Mouse (Mus musculus) hindbrain, embryonic 10.5 days (tissue): ENCODE measurements around the gene Sp140. TPM values are rescaled to one million over a fixed set of nuclear protein-coding genes. Genes with fewer than 3 reads are reported as not detected.
"Not testable (repeated sequence)": the region's sequence is repeated elsewhere in the genome, so short reads cannot be mapped to it uniquely, and the experiment has no call there.

ENCODE experiments used
- DNase-seq: peaks from one replicate; pipeline ENCODE4 v3.0.0-alpha.2; 2017; ENCODE audit warnings: low spot score
- H3K27ac ChIP-seq: fragments of 300-500 bp; sonication (generic); 2 replicates; pipeline ENCODE4 v1.5.1; 2016; ENCODE audit warnings: mild to moderate bottlenecking, moderate library complexity
- H3K27me3 ChIP-seq: fragments of 300-500 bp; sonication (generic); 2 replicates; pipeline ENCODE4 v1.6.1; 2016; ENCODE audit warnings: mild to moderate bottlenecking; ENCODE audit not compliant: poor library complexity, insufficient read depth, severe bottlenecking
- H3K36me3 ChIP-seq: fragments of 300-500 bp; sonication (generic); 2 replicates; pipeline ENCODE4 v1.6.1; 2016; ENCODE audit warnings: mild to moderate bottlenecking, moderate library complexity
- H3K4me1 ChIP-seq: fragments of 300-500 bp; sonication (generic); replicated peaks from 2 replicates; pipeline ENCODE4 v1.6.1; 2016; ENCODE audit warnings: mild to moderate bottlenecking
- H3K4me3 ChIP-seq: fragments of 300-500 bp; sonication (generic); 2 replicates; pipeline ENCODE4 v1.5.1; 2016; ENCODE audit warnings: mild to moderate bottlenecking, moderate library complexity
- H3K9me3 ChIP-seq: fragments of 300-500 bp; sonication (generic); 2 replicates; pipeline ENCODE4 v1.6.1; 2016; ENCODE audit warnings: mild to moderate bottlenecking, moderate library complexity
- WGBS: fragments of 180-500 bp; shearing (Covaris S2); methylation state at CpG from one replicate; pipeline ENCODE4 v1.1.7; 2016; 5-methylcytosine and 5-hydroxymethylcytosine counted together
- polyA plus RNA-seq: library from polyadenylated mRNA; unstranded; fragments of >200 nt; fragmentation: Nextera tagmentation; extraction: Ambion mirVana; gene quantifications from 2 replicates; pipeline ENCODE4 v1.2.1, GENCODE M21; 2016

Gene Sp140
- 0.75 and 1.1 TPM in 2 replicates for polyA plus RNA-seq

GRCm38 (mm10) chr1:85600078-85600477 is at the start of gene Sp140:
Sp140 (plus strand) TSS chr1:85600378.
- not testable (repeated sequence) for H3K9me3 ChIP-seq, H3K36me3 ChIP-seq, H3K4me1 ChIP-seq, H3K27ac ChIP-seq, H3K27me3 ChIP-seq, DNase-seq, H3K4me3 ChIP-seq
- 56% methylated on average over 1 of the region's 5 CpGs for WGBS

GRCm38 (mm10) chr1:85555261-85555660 is 44.9 kb upstream of the Sp140 start:
- not testable (repeated sequence) for DNase-seq, H3K27ac ChIP-seq, H3K4me3 ChIP-seq, H3K9me3 ChIP-seq, H3K36me3 ChIP-seq, H3K4me1 ChIP-seq, H3K27me3 ChIP-seq
- WGBS: 88% methylated on average over 4 of the region's 4 CpGs

- not testable (repeated sequence) for H3K4me3 ChIP-seq, H3K9me3 ChIP-seq, H3K27me3 ChIP-seq, H3K27ac ChIP-seq, H3K36me3 ChIP-seq, H3K4me1 ChIP-seq, DNase-seq
- 75% methylated on average over 4 of the region's 4 CpGs for WGBS
Measured at GRCm38 (mm10) chr1:85573554-85573953, 26.6 kb upstream of the Sp140 start.

GRCm38 (mm10) chr1:85575376-85575775 is 24.8 kb upstream of the Sp140 start, which contains the start of gene G530012D18Rik:
G530012D18Rik (plus strand) TSS chr1:85575676.
- not testable (repeated sequence) for H3K9me3 ChIP-seq, H3K27me3 ChIP-seq, DNase-seq, H3K4me3 ChIP-seq, H3K36me3 ChIP-seq, H3K27ac ChIP-seq, H3K4me1 ChIP-seq
- WGBS: 87% methylated on average over 2 of the region's 3 CpGs

GRCm38 (mm10) chr1:85578372-85579010 is 21.7 kb upstream of the Sp140 start:
- DNase-seq, H3K9me3 ChIP-seq, H3K36me3 ChIP-seq, H3K27ac ChIP-seq, H3K27me3 ChIP-seq, H3K4me3 ChIP-seq, H3K4me1 ChIP-seq: not testable (repeated sequence)
- WGBS: 69% methylated on average over 3 of the region's 3 CpGs

- H3K27ac ChIP-seq, H3K9me3 ChIP-seq, H3K4me3 ChIP-seq, H3K27me3 ChIP-seq, H3K36me3 ChIP-seq, H3K4me1 ChIP-seq, DNase-seq: not testable (repeated sequence)
- 73% methylated on average over 6 of the region's 7 CpGs for WGBS
Measured at GRCm38 (mm10) chr1:85579199-85580147, 20.7 kb upstream of the Sp140 start.

- not testable (repeated sequence) for DNase-seq, H3K4me3 ChIP-seq, H3K4me1 ChIP-seq, H3K27me3 ChIP-seq, H3K36me3 ChIP-seq, H3K27ac ChIP-seq, H3K9me3 ChIP-seq
- 78% methylated on average over 3 of the region's 4 CpGs for WGBS
Measured at GRCm38 (mm10) chr1:85580148-85580534, 20.0 kb upstream of the Sp140 start.

- WGBS: 72% methylated on average over 3 of the region's 3 CpGs
- not testable (repeated sequence) for DNase-seq
Measured at GRCm38 (mm10) chr1:85580578-85580977, 19.6 kb upstream of the Sp140 start.

GRCm38 (mm10) chr1:85581518-85581917 is 18.7 kb upstream of the Sp140 start:
- not testable (repeated sequence) for H3K27me3 ChIP-seq, H3K27ac ChIP-seq, H3K4me1 ChIP-seq, DNase-seq, H3K4me3 ChIP-seq, H3K9me3 ChIP-seq, H3K36me3 ChIP-seq
- WGBS: 28% methylated on average over 5 of the region's 5 CpGs

More at GRCm38 (mm10) chr1:85580578-85580977, 19.6 kb upstream of the Sp140 start:
- H3K27me3 ChIP-seq, H3K9me3 ChIP-seq, H3K36me3 ChIP-seq, H3K27ac ChIP-seq, H3K4me1 ChIP-seq, H3K4me3 ChIP-seq: not testable (repeated sequence)

- not testable (repeated sequence) for H3K4me3 ChIP-seq, H3K27me3 ChIP-seq, H3K36me3 ChIP-seq, H3K4me1 ChIP-seq, DNase-seq, H3K9me3 ChIP-seq, H3K27ac ChIP-seq
- 80% methylated on average over 1 of the region's 2 CpGs for WGBS
Measured at GRCm38 (mm10) chr1:85588697-85589096, 11.5 kb upstream of the Sp140 start.

- DNase-seq, H3K9me3 ChIP-seq, H3K27me3 ChIP-seq, H3K36me3 ChIP-seq, H3K4me3 ChIP-seq, H3K27ac ChIP-seq, H3K4me1 ChIP-seq: not testable (repeated sequence)
- WGBS: 85% methylated on average over 8 of the region's 8 CpGs
Measured at GRCm38 (mm10) chr1:85592526-85592925, 7.7 kb upstream of the Sp140 start.

- not testable (repeated sequence) for H3K36me3 ChIP-seq, H3K9me3 ChIP-seq, H3K27me3 ChIP-seq, H3K27ac ChIP-seq, H3K4me1 ChIP-seq, H3K4me3 ChIP-seq, DNase-seq
- WGBS: 76% methylated on average over 17 of the region's 17 CpGs
Measured at GRCm38 (mm10) chr1:85598271-85599012, 1.7 kb upstream of the Sp140 start, which contains the start of gene Sp110. Sp110 (minus strand) TSS chr1:85598817.

- not testable (repeated sequence) for DNase-seq, H3K4me3 ChIP-seq
- WGBS: 58% methylated on average over 4 of the region's 4 CpGs
Measured at GRCm38 (mm10) chr1:85600794-85601193, 616 bp downstream of the Sp140 start.

More at GRCm38 (mm10) chr1:85600794-85601193, 616 bp downstream of the Sp140 start:
- H3K27ac ChIP-seq, H3K9me3 ChIP-seq, H3K4me1 ChIP-seq, H3K27me3 ChIP-seq, H3K36me3 ChIP-seq: not testable (repeated sequence)
